Mouse (Mus musculus) cortical plate, adult 2 months (tissue): ENCODE measurements around the gene Mxi1.

Experiments
- CTCF ChIP-seq: fragments of 200-500 bp; IDR thresholded peaks from 2 replicates; pipeline ENCODE4 v1.5.1; 2011; ENCODE audit warnings: mild to moderate bottlenecking, control low read depth, low read length; ENCODE audit not compliant: insufficient read depth; ENCODE audit errors: extremely low read depth
- POLR2A ChIP-seq: fragments of 200-500 bp; IDR thresholded peaks from 2 replicates; pipeline ENCODE4 v1.6.1; 2011; ENCODE audit warnings: mild to moderate bottlenecking, low read length, control low read depth; ENCODE audit not compliant: insufficient read depth; ENCODE audit errors: extremely low read depth

DNA sequence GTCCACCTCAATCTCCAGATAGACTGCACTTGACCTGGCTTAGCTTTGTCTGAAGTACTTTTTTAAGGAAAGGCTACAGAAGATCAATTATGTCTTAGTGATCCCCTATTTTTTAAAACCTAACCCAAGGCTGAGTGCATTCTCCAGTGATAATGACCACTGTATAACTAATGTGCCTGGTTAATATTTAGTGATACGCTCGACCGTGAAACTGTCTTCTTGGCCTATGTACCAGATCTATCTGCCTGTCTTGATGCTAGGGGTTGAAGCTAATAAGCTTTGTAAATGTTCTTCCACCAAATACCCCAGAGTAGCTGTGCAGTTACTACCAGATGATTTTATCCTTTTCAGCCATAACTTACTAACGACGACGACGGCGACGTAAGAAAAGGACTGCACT is 65.5 kb downstream of the Mxi1 start:
- TF ChIP-seq CTCF (no peak), POLR2A (no peak)
